Comparison of ENCODE assay signal across 9 mouse cellular contexts in the genomic region with DNA sequence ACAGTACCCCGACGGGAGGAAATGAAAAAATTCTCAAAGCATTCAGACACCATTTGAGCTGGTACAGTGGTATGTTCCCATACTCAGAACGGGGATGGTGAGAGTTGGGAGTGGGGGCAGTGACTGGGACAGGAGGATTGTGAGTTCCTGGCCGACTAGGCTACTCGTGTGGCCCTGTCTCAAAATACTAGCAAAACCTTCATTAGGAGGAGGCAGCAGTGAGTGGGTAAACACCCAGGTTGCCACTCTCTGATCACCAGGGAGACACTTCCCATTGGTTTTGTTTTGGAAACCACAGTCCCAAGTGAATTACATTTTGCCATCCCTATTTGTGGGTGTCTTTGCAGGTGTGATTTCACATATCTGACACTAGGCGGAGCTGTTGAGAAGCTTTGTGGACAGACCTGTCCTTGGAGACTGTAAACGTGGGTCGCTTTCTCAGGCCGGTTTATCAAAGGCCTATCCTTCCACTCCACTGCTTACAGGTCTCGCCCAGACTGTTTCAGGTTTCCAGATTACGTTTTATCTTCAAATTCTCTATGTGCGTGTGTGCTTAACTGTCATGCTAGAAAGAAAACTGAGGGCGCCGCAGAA. TPM values are rescaled to one million over a fixed set of nuclear protein-coding genes. Genes with fewer than 3 reads are reported as not detected.
DNase-seq lines count a peak whose midpoint lies in the region; ATAC-seq and TF ChIP-seq lines count a peak whose summit lies in the region.
"Had no signal": no experiment of that assay in that cellular context is flagged by ENCODE, and none has a peak within 500 bp of the region (broad histone marks: within the 10 kb centered on the region; RNA-seq: fewer than 3 reads in every experiment).

No protein-coding gene starts in this region.

- DNase-seq in gastrocnemius, adult 2 months: no peak
- no peak for DNase-seq in gastrocnemius, postnatal 25 days
- peak; percentile 34 for DNase-seq in G1E (ENCODE audit: low spot score)
- peak; percentile 9 for DNase-seq in cerebellum, adult 11-12 months
- peak; percentile 54 for DNase-seq in kidney, adult 9 months
- DNase-seq in lung, postnatal 25 days (ENCODE audit: low spot score): peak; percentile 75

- intact Hi-C loops in gastrocnemius, adult 2 months (cut with DNase I): loop anchor here (2.0 to 10.0 kb wide), 2 partner anchors 125 to 151 kb away; no protein-coding TSS in a partner anchor

- TF ChIP-seq CTCF in gastrocnemius, adult 2 months (IDR thresholded peaks at IDR 0.05): peak; percentile 87
- peak; percentile 93 for TF ChIP-seq CTCF in G1E (IDR thresholded peaks at IDR 0.05; ENCODE audit: low read depth, low read length)

- H3K36me3 ChIP-seq in G1E (replicated peaks): no peaks in the 10 kb centered on the region
- H3K36me3 ChIP-seq in stomach, embryonic 14.5 days (ENCODE audit: control insufficient read depth, insufficient read depth, low read length): no peaks in the 10 kb centered on the region
- H3K36me3 ChIP-seq: liver, embryonic 15.5 days had no signal

- no peak overlapping the region for H3K4me2 ChIP-seq in stomach, embryonic 14.5 days (replicated peaks; ENCODE audit: low read depth, low read length)
- H3K4me2 ChIP-seq: liver, embryonic 15.5 days had no signal

- 52% methylated on average over 14 of the region's 14 CpGs for WGBS in stomach, embryonic 14.5 days

- no peak overlapping the region for H3K4me3 ChIP-seq in gastrocnemius, adult 2 months
- no peak overlapping the region for H3K4me3 ChIP-seq in G1E (ENCODE audit: low read depth, low read length)
- no peak overlapping the region for H3K4me3 ChIP-seq in stomach, embryonic 14.5 days (ENCODE audit: low read depth, low read length)
- H3K4me3 ChIP-seq: liver, embryonic 15.5 days had no signal

- 0 out of 2 replicates have a peak, but pooled peaks have one; percentile 45 for ATAC-seq in G1E (ENCODE audit: extremely low read depth, insufficient number of reproducible peaks, low FRiP score, poor library complexity, severe bottlenecking)
- ATAC-seq in granulocyte monocyte progenitor cell, adult 5-6 weeks (replicated peaks; ENCODE audit: poor library complexity, severe bottlenecking): peak; percentile 92
- ATAC-seq in stomach, embryonic 14.5 days (ENCODE audit: insufficient number of reproducible peaks, insufficient read depth, low FRiP score, low read depth): peak; percentile 63

- H3K9ac ChIP-seq in stomach, embryonic 14.5 days (replicated peaks; ENCODE audit: low read depth, low read length): no peak overlapping the region
- H3K9ac ChIP-seq: liver, embryonic 15.5 days had no signal

- no peaks in the 10 kb centered on the region for H3K9me3 ChIP-seq in G1E (replicated peaks)
- no peaks in the 10 kb centered on the region for H3K9me3 ChIP-seq in stomach, embryonic 14.5 days (ENCODE audit: control insufficient read depth, low read depth, low read length)
- H3K9me3 ChIP-seq: liver, embryonic 15.5 days had no signal

- no peak overlapping the region for H3K27ac ChIP-seq in gastrocnemius, adult 2 months
- H3K27ac ChIP-seq in stomach, embryonic 14.5 days (ENCODE audit: low read length): no peak overlapping the region
- H3K27ac ChIP-seq: liver, embryonic 15.5 days had no signal

- H3K4me1 ChIP-seq in G1E (ENCODE audit: insufficient read depth, low read depth, low read length): no peaks in the 10 kb centered on the region
- no peaks in the 10 kb centered on the region for H3K4me1 ChIP-seq in stomach, embryonic 14.5 days (ENCODE audit: control insufficient read depth, insufficient read depth, low read length)
- H3K4me1 ChIP-seq: liver, embryonic 15.5 days had no signal

- H3K27me3 ChIP-seq in G1E (ENCODE audit: insufficient read depth, low read length): no peaks in the 10 kb centered on the region
- H3K27me3 ChIP-seq in stomach, embryonic 14.5 days (ENCODE audit: control insufficient read depth, insufficient read depth, low read length): no peaks in the 10 kb centered on the region
- H3K27me3 ChIP-seq: liver, embryonic 15.5 days had no signal

RNA-seq across cellular contexts. Expression of a gene that starts 18.9 kb away (rescaled TPM):
- under 1 TPM; 0.33 to 0.36 TPM for total RNA-seq in gastrocnemius, adult 2 months (2021)
- 1 to 10 TPM in 1 of 2 experiments, under 1 TPM in 1; 0.56 to 1.3 TPM for total RNA-seq in gastrocnemius, postnatal 25 days (2021)
- total RNA-seq in G1E (2014; fragmentation: Nextera tagmentation) (not detected in 2 replicates), G1E (2017) (0.27 TPM in 1 of 2 replicates, not detected in the other)
- polyA plus RNA-seq in G1E (2012): not detected in 2 replicates
- 0.73 and 6.5 TPM in 2 replicates for total RNA-seq in granulocyte monocyte progenitor cell, adult 5-6 weeks (2014; fragmentation: Nextera tagmentation)
- total RNA-seq in granulocyte monocyte progenitor cell, adult 5-6 weeks (2017): 1.3 and 2.2 TPM in 2 replicates
- 0.15 and 0.35 TPM in 2 replicates for polyA plus RNA-seq in stomach, embryonic 14.5 days (2014; fragmentation: Nextera tagmentation; extraction: Ambion mirVana)

Comparison
In these comparisons a context has a peak if more than half of its experiments do, and no peak if none do; other contexts are left out.
1. DNase-seq: peak in G1E (single experiment), cerebellum, adult 11-12 months (single experiment), kidney, adult 9 months (single experiment) and lung, postnatal 25 days (single experiment); none in gastrocnemius, adult 2 months (single experiment) and gastrocnemius, postnatal 25 days (single experiment).
2. Peak in every context shown above with its lines, with median percentiles within 50 percentile points of each other: ATAC-seq.